Mouse (Mus musculus) G1E (cell line): ENCODE results near the gene Fam19a2.

Experiments
- CTCF ChIP-seq: IDR thresholded peaks from 2 replicates; pipeline ENCODE4 v1.5.1; 2012; ENCODE audit warnings: low read depth, low read length, inconsistent platforms, mixed read lengths
- GATA1 ChIP-seq: IDR thresholded peaks from 2 replicates; pipeline ENCODE4 v1.6.1; 2012; ENCODE audit warnings: borderline replicate concordance, low read length, inconsistent platforms, mixed read lengths
- TAL1 ChIP-seq: conservative IDR thresholded peaks from 2 replicates; pipeline ENCODE4 v1.6.1; 2012; ENCODE audit warnings: low read depth, low read length, inconsistent platforms, mixed read lengths

DNA sequence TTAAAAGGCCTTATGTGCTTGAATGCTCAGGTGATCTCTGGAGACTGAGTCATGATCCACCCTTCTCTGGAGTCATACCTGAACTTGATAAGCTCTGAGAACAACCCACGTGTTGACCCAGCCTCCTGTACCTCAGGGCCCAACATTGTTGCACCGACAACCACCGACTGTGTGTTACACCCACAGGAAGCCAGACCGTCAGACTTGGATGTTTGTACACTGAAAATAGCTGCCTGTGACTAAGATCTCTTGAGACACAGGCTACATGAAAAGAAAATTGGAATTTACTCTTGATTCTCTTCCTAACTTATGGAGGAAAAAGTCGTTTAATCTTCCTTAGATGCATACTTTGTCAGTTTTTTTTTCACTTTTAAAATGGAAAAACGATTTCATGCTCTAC is 121.8 kb downstream of the Fam19a2 start:
- no peak for TF ChIP-seq CTCF
- TF ChIP-seq GATA1 = no peak
- TF ChIP-seq TAL1 = no peak
